Mouse (Mus musculus): Measurements from ENCODE around the gene Nrap. TPM values are rescaled to one million over a fixed set of nuclear protein-coding genes. Genes with fewer than 3 reads are reported as not detected.

The Nrap gene
- total RNA-seq, 2 experiments from 2014 or later: 0.07 to 0.20 TPM

- DNase-seq: peak; percentile 73 to 85
These were observed 7.1 kb upstream of the Nrap start, which contains the start of gene Casp7 for GRCm38 (mm10) chr19:56396669-56397621. Gene Casp7, plus strand, starts transcription at chr19:56397129.

- no peak for DNase-seq
These were observed 6.4 kb upstream of the Nrap start for GRCm38 (mm10) chr19:56396227-56396626.

- DNase-seq: no peak
These were observed 5.5 kb upstream of the Nrap start for GRCm38 (mm10) chr19:56395183-56395935.

GRCm38 (mm10) chr19:56393311-56393866 is 3.6 kb upstream of the Nrap start:
- no peak for DNase-seq

- peak in 1 of 2 experiments; percentile 6 for DNase-seq
These were observed 1.6 kb upstream of the Nrap start for GRCm38 (mm10) chr19:56391307-56392046.

- no peak for DNase-seq
These were observed 661 bp downstream of the Nrap start for GRCm38 (mm10) chr19:56389176-56389575.

GRCm38 (mm10) chr19:56387726-56388302 is 2.0 kb downstream of the Nrap start:
- DNase-seq: no peak

- DNase-seq: no peak
These were observed 3.7 kb downstream of the Nrap start for GRCm38 (mm10) chr19:56386095-56386494.

- no peak for DNase-seq
These were observed 4.3 kb downstream of the Nrap start for GRCm38 (mm10) chr19:56385546-56385945.

- no peak for DNase-seq
These were observed 8.4 kb downstream of the Nrap start for GRCm38 (mm10) chr19:56381407-56381806.

- DNase-seq: no peak
These were observed 9.5 kb downstream of the Nrap start for GRCm38 (mm10) chr19:56380341-56380740.

- DNase-seq: no peak
These were observed 11.2 kb downstream of the Nrap start for GRCm38 (mm10) chr19:56378554-56379172.

GRCm38 (mm10) chr19:56378007-56378406 is 11.8 kb downstream of the Nrap start:
- no peak for DNase-seq

- no peak for DNase-seq
These were observed 15.8 kb downstream of the Nrap start for GRCm38 (mm10) chr19:56374011-56374410.

GRCm38 (mm10) chr19:56373246-56373645 is 16.6 kb downstream of the Nrap start:
- no peak for DNase-seq

GRCm38 (mm10) chr19:56372226-56372625 is 17.6 kb downstream of the Nrap start:
- no peak for DNase-seq

GRCm38 (mm10) chr19:56370389-56371150 is 19.3 kb downstream of the Nrap start:
- no peak for DNase-seq

GRCm38 (mm10) chr19:56368912-56369311 is 20.9 kb downstream of the Nrap start:
- no peak for DNase-seq

- DNase-seq: no peak
These were observed 22.1 kb downstream of the Nrap start for GRCm38 (mm10) chr19:56367778-56368177.

GRCm38 (mm10) chr19:56366625-56367024 is 23.2 kb downstream of the Nrap start:
- no peak for DNase-seq
